Mouse (Mus musculus) forebrain, embryonic 11.5 days (tissue): Measurements from ENCODE around the gene Eif2b4. TPM values are rescaled to one million over a fixed set of nuclear protein-coding genes. Genes with fewer than 3 reads are reported as not detected.
"Not testable (repeated sequence)": the region's sequence is repeated elsewhere in the genome, so short reads cannot be mapped to it uniquely, and the experiment has no call there.

ENCODE experiments used
- ATAC-seq: fragments of 200-750 bp; cut with Nextera tagmentation; replicated peaks from 2 replicates; pipeline ENCODE4 v1.8.0; 2017; ENCODE audit warnings: moderate TSS enrichment; ENCODE audit not compliant: low FRiP score
- DNase-seq: peaks from one replicate; pipeline ENCODE4 v3.0.0-alpha.2; 2017; ENCODE audit warnings: low spot score
- H3K27ac ChIP-seq: fragments of 300-500 bp; sonication (generic); 2 replicates; pipeline ENCODE4 v1.5.1; 2014; ENCODE audit warnings: low read depth, low read length
- H3K27me3 ChIP-seq: fragments of 300-500 bp; sonication (generic); 2 replicates; pipeline ENCODE4 v1.6.1; 2014; ENCODE audit warnings: mild to moderate bottlenecking, low read length, mixed read lengths; ENCODE audit not compliant: control insufficient read depth, insufficient read depth
- H3K36me3 ChIP-seq: fragments of 300-500 bp; sonication (generic); 2 replicates; pipeline ENCODE4 v1.6.1; 2014; ENCODE audit warnings: mild to moderate bottlenecking, low read length, moderate library complexity, mixed read lengths; ENCODE audit not compliant: control insufficient read depth, insufficient read depth
- H3K4me1 ChIP-seq: fragments of 300-500 bp; sonication (generic); replicated peaks from 2 replicates; pipeline ENCODE4 v1.6.1; 2014; ENCODE audit warnings: low read length, mixed read lengths; ENCODE audit not compliant: control insufficient read depth, insufficient read depth
- H3K4me2 ChIP-seq: fragments of 300-500 bp; sonication (generic); 2 replicates; pipeline ENCODE4 v1.6.1; 2014; ENCODE audit warnings: low read depth, mild to moderate bottlenecking, low read length, moderate library complexity, mixed read lengths; ENCODE audit not compliant: severe bottlenecking
- H3K4me3 ChIP-seq: fragments of 300-500 bp; sonication (generic); 2 replicates; pipeline ENCODE4 v1.5.1; 2014; ENCODE audit warnings: low read depth, low read length
- H3K9ac ChIP-seq: fragments of 300-500 bp; sonication (generic); 2 replicates; pipeline ENCODE4 v1.6.1; 2014; ENCODE audit warnings: low read length
- H3K9me3 ChIP-seq: fragments of 300-500 bp; sonication (generic); 2 replicates; pipeline ENCODE4 v1.6.1; 2016; ENCODE audit warnings: low read length, mixed read lengths; ENCODE audit not compliant: control insufficient read depth
- WGBS: fragments of 180-500 bp; shearing (Covaris S2); extraction: QIAGEN DNeasy Blood & Tissue Kit; methylation state at CpG from one replicate; pipeline ENCODE4 v1.1.7; 2014; 5-methylcytosine and 5-hydroxymethylcytosine counted together
- polyA plus RNA-seq: library from polyadenylated mRNA; unstranded; fragments of >200 nt; fragmentation: Nextera tagmentation; extraction: Ambion mirVana; gene quantifications from 2 replicates; pipeline ENCODE4 v1.2.1, GENCODE M21; 2014

Eif2b4 gene
- polyA plus RNA-seq, 1 experiment from 2014 or later, result 68.8 TPM

DNA sequence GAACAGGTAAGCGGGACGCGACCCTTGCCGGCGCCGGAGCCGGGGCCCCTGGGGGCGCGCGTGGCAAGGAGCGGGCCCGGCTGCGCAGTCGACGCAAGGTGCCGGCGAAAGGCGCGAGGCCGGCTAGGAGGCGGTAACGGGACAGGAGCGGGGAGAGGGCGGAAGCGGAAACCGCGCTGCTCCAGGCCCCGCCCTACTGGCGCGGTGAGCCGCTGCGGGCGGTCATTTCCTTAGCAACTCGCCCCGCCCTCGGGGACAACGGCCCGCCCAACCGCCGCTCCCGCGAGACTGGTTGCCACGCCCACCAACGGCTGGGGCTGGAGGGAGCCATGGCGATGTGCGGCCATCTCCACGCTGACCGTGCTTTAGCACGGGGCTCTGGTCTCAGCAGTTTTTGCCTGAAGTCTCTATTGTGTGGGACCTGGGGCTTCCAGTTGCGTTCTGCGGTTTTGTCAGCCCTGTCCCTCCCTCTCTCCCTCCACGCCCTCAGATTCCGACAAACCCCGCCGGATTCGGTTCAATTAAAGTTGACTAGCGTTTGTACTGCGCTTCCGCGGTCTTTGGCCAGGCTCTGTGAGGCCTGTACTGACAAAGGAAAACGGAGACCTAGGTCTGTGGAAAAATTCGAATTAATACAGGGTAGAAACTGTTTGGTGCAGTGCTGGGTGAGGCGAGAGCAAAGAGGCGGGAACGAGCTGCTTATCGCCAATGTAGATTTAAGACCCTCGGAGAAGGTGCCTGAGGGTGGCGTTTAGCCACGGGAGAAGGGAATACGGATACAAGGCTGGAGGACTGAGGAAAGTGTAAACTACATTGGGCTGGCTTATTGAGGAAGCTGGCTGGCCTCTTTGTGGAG is 27.4 kb upstream of the Eif2b4 start, which contains the start of gene Ppm1g:
Ppm1g (minus strand) TSS at position 240 of the 856 bp plus-strand sequence.
- no peaks in the 10 kb centered on the region for H3K9me3 ChIP-seq
- peak within 1 kb of the TSS; percentile 81 for H3K4me2 ChIP-seq
- ATAC-seq, result peak; percentile 96

DNA sequence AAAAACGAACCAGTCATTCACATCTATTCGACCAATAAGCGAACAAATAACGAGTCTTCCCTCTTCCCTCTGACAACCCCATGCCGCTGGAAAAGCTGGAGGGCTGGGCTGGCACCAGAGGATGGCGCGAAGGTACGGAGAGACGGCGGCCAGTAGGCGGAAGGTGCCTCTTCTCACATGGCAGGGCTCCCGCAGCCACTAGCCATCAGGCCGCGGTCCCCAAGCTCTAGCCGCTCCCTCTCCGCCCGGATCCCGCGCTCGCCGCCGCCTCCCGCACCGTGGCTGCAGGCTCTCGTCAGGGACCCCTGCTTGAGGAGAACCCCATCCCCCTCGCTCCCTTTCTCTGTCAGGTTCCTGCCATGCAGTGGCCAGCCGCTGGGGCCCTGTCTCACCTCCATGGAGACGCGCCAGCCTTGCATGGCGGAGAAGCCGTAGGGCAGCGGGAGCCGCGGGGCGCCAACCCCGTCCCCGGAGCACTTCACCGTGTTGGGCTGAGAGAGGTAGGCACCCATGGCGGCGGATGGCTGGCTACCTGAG is 26.7 kb upstream of the Eif2b4 start:
- Histone ChIP-seq H3K36me3 (no peaks in the 10 kb centered on the region), H3K4me3 (peak overlapping the region; percentile 95), H3K27ac (peak overlapping the region; percentile 85), H3K9me3 (no peaks in the 10 kb centered on the region), H3K9ac (peak overlapping the region; percentile 92), H3K27me3 (no peaks in the 10 kb centered on the region), H3K4me2 (peak overlapping the region; percentile 81), H3K4me1 (no peaks in the 10 kb centered on the region; the same call in 1 of the 2 replicates)
- ATAC-seq (peak; percentile 82), DNase-seq (no peak)
- under 1% methylated on average over 30 of the region's 40 CpGs for WGBS

More for the DNA sequence above, 27.4 kb upstream of the Eif2b4 start, which contains the start of gene Ppm1g:
- WGBS, result under 1% methylated on average over 68 of the region's 70 CpGs
- no peaks in the 10 kb centered on the region for H3K36me3 ChIP-seq
- H3K9ac ChIP-seq, result peak within 1 kb of the TSS; percentile 92
- H3K4me1 ChIP-seq, result no peaks in the 10 kb centered on the region; the same call in 1 of the 2 replicates
- peak; percentile 99 for DNase-seq
- no peaks in the 10 kb centered on the region for H3K27me3 ChIP-seq
- H3K27ac ChIP-seq, result peak within 1 kb of the TSS; percentile 86
- peak within 1 kb of the TSS; percentile 95 for H3K4me3 ChIP-seq

DNA sequence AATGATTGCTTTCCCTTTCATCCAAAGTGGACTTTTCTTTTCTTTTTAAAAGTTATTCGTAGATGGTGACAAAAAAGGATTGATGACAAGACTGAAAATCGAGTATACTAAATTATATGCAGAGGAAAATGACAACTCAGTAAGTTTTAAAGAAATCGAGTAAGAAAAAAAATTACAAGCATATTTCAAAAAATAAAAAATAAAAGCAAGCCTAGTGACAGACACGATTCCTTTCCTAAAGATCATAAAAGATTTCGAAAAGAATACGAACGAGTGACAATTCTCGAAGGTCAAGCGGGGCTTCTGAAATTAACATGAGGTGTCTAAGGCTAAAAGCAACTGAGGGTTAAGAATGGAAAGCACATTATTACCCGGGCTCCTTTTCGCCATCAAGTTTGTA is 26.2 kb upstream of the Eif2b4 start:
- DNase-seq (no peak), ATAC-seq (no peak)
- Histone ChIP-seq H3K27ac (peak overlapping the region; percentile 85; the same call in 1 of the 2 replicates), H3K4me3 (peak overlapping the region; percentile 95), H3K4me1 (no peaks in the 10 kb centered on the region; the same call in 1 of the 2 replicates), H3K9ac (peak overlapping the region; percentile 92), H3K36me3 (no peaks in the 10 kb centered on the region), H3K27me3 (no peaks in the 10 kb centered on the region), H3K4me2 (peak overlapping the region; percentile 81), H3K9me3 (no peaks in the 10 kb centered on the region)
- WGBS, result 2% methylated on average over 11 of the region's 11 CpGs

DNA sequence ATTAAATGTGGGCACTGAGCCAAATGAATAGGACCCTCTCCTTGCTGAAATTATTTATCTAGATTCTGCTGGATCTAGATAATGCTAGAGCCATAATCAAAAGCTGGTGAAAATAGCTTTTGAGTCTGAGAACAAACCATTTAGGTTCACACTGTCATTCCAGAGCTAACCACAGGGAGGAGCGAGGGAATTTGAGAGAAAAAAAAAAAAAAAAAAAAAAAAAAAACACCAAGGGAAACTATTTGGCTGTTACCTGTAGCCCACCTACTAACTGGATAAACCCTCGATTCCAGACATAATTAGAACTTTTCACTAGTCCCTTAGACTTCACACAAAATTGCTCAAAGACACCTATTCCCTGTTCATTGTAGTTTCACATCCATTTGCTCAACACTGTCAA is 25.8 kb upstream of the Eif2b4 start:
- WGBS, result 2% methylated on average over 2 of the region's 2 CpGs
- Histone ChIP-seq H3K27ac (no peak overlapping the region), H3K9ac (0 out of 2 replicates have a peak overlapping the region, but pooled peaks have one; percentile 29), H3K36me3 (no peaks in the 10 kb centered on the region), H3K4me2 (peak overlapping the region; percentile 81), H3K9me3 (no peaks in the 10 kb centered on the region), H3K4me1 (no peaks in the 10 kb centered on the region; the same call in 1 of the 2 replicates), H3K27me3 (no peaks in the 10 kb centered on the region), H3K4me3 (peak overlapping the region; percentile 95)
- ATAC-seq (no peak), DNase-seq (no peak)

DNA sequence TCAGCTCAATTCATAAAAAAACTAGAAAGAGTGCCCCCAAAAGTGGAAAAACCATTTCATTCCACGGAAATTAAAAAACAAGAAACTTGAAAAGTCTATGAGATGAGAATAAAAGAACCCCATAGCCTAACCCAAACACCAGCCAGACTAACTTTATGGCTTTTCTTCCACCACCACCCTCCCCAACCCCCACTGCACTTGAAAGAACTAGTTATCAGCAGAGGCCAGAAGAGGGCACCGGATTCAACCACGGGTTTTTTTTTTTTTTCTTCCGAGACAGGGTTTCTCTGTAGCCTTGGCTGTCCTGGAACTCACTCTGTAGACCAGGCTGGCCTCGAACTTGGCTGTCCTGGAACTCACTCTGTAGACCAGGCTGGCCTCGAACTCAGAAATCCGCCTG is 25.1 kb upstream of the Eif2b4 start:
- 76% methylated on average over 7 of the region's 7 CpGs for WGBS
- no peak overlapping the region for H3K27ac ChIP-seq
- no peak for ATAC-seq
- no peaks in the 10 kb centered on the region for H3K9me3 ChIP-seq
- H3K4me3 ChIP-seq, result no peak overlapping the region
- H3K4me1 ChIP-seq, result no peaks in the 10 kb centered on the region; the same call in 1 of the 2 replicates
- no peaks in the 10 kb centered on the region for H3K27me3 ChIP-seq
- H3K36me3 ChIP-seq, result no peaks in the 10 kb centered on the region
- H3K9ac ChIP-seq, result no peak overlapping the region
- no peak for DNase-seq
- H3K4me2 ChIP-seq, result no peak overlapping the region

DNA sequence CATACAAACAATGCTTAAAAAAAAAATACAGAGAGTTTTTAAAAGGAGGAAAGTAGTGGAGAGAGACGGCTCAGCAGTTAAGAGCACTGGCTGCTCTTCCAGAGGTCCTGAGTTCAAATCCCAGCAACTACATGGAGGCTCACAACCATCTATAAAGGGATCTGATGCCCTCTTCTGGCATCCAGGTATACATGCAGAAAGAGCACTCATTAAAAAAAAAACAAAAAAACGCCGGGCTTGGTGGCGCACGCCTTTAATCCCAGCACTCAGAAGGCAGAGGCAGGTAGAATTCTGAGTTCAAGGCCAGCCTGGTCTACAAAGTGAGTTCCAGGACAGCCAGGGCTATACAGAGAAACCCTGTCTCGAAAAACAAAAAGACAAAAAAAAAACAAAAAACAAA is 23.3 kb upstream of the Eif2b4 start:
- not testable (repeated sequence) for H3K4me3 ChIP-seq, H3K27ac ChIP-seq, DNase-seq, H3K4me2 ChIP-seq, ATAC-seq, H3K4me1 ChIP-seq, H3K9ac ChIP-seq, H3K36me3 ChIP-seq, H3K9me3 ChIP-seq, H3K27me3 ChIP-seq
- WGBS, result 89% methylated on average over 6 of the region's 6 CpGs

DNA sequence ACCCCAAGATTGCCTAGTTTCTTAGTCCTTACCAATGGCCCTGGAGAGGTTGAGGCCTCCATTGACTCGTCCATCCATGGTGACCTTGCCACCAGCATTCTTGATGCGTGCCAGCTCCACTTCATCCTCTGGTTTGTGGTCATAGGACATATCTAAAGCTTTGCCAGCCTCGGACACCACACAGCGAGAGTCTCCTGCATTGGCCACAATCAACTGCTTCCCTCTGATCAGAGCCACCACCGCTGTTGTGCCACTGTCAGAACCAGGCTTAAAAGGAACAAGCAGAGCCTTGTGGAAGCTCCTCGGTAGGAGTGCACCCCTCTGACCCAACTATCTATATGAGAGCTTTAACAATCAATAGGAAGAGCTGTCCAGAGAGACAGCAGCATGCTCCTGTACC is 11.2 kb upstream of the Eif2b4 start:
- H3K9ac ChIP-seq, result no peak overlapping the region
- H3K27me3 ChIP-seq, result no peaks in the 10 kb centered on the region
- peaks cover 5% of the 10 kb centered on the region for H3K9me3 ChIP-seq
- 95% methylated on average over 6 of the region's 6 CpGs for WGBS
- H3K4me3 ChIP-seq, result no peak overlapping the region
- no peak overlapping the region for H3K27ac ChIP-seq
- peaks cover 21% of the 10 kb centered on the region; the same call in 1 of the 2 replicates for H3K36me3 ChIP-seq
- no peak overlapping the region for H3K4me2 ChIP-seq
- ATAC-seq, result no peak
- DNase-seq, result no peak
- peaks cover 9% of the 10 kb centered on the region; the same call in 1 of the 2 replicates for H3K4me1 ChIP-seq

DNA sequence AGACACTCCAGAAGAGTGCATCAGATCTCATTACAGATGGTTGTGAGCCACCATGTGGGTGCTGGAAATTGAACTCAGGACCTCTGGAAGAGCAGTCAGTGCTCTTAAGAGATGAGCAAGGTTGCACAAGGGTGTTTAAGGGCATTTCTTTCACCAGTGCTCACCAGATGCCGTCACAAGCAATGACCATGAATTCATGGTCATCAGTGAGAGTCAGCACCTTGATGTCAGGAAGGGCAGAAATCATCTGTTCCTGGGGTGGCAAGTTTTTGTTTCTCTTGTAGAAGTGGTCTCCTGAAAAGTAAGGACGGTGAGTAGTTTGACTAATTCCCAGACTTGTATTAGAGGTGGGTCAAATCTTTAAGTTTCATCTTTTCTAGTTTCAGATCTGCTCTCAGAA is 10.6 kb upstream of the Eif2b4 start:
- no peaks in the 10 kb centered on the region for H3K27me3 ChIP-seq
- no peak overlapping the region for H3K9ac ChIP-seq
- H3K27ac ChIP-seq, result no peak overlapping the region
- no peak overlapping the region for H3K4me2 ChIP-seq
- ATAC-seq (no peak), DNase-seq (no peak)
- H3K9me3 ChIP-seq, result peaks cover 5% of the 10 kb centered on the region
- H3K4me3 ChIP-seq, result no peak overlapping the region
- peaks cover 25% of the 10 kb centered on the region; the same call in 1 of the 2 replicates for H3K36me3 ChIP-seq
- 92% methylated on average over 2 of the region's 2 CpGs for WGBS
- H3K4me1 ChIP-seq, result peaks cover 9% of the 10 kb centered on the region; the same call in 1 of the 2 replicates
